Mouse (Mus musculus): Measurements from ENCODE around the gene Six3.

Six3 gene

DNA sequence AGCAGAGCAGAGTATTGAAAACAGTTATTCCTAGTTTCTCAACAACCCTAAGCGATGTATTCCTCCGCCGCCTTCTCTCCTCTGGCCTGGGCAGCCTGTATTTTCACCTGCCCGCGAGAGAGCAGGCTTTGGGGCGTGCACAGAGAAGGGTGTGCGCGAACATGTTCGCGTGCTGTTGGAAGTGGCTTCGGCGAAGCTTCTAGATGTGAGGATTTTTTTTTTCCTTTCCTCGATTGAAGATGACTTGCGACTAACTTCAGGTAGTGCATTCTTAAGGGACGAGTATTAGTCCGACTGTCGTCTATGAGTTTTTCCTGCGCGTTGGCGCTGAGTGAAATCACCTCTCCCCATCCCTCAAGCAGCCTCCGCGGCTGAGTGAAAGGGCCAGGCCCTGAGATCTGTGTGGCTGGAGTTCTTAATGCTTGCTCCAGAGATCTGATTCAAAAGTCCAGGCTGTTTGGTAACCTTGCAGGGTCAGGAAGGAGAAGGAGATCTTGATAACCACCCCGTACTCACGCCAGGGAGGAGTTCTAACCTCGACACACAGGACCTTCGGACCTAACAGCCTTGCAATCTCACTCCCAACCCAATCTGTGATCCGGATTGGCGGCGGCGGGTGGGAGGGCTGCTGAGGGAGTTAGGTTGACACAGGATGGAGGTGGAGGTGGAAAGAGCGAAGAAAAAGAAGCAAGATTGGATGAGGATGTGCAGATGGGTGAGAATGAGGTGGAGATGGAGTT lies 712 bp upstream of the Six3 start:
- DNase-seq (ENCODE audit: low read depth): no peak

DNA sequence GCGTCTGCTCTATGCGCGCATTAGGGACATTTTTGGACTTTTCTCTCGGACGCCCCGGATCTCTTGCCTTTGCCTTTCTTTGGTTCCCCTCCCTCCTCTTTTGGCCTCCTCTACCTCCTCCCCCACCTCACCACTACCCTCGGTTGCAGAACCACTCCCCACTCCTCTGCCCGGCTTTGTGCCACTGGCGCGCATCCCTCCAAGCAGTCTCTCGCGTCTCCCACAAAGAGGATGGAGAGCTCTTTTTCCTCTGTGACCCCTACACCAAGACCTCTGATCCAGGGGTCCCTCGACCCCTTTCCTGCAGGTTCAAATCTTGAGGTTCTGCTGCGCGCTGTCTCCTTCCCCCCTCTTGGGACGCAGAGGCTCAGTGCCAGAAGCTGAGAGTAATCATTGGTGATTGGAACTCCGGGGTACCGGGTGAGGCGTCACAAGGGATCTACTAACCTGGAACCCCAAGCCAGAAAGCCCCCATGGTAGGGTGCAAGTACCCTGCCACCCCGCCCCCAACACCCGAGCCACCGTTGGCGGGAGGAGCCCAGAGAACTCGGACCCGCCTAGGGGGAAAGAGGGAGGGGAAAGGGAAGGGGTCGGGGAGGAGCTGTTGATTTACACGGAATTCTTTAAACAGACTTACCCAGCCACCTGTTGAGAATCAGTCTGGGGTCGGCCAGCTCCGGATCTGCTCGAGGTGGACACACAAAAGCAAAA lies 758 bp downstream of the Six3 start:
- DNase-seq (ENCODE audit: low read depth): no peak

DNA sequence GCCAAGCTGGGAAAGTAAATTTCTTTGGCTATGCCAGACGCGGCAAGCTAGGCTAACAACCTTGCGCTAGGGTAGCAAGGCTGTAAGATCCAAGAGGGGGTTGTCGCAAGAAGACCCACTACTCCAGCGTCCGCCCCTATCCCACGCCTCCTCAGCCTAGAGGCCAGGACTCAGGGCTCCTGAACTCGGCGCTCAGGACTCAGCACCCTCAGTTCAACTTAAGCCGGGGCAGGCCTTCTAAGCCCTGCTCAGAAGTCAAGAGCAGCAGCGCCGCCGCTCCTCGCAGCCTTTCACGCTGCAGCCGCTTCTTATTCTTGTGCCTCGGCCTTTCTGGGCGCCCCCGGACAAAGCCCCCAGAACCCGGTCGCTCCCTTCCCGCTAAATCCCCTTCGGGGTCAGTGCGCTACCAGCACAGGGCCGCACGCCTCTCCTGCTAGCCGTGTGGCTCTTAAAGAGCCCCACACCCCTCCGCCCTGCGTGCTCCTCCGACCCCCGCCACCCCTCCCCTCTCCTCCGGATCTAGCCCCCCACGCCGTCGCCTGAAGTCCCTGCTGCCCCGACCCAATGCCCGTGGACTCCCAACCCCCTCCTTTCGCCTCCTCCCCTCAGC lies 1.4 kb downstream of the Six3 start:
- no peak for DNase-seq (ENCODE audit: low read depth)

- no peak for DNase-seq (ENCODE audit: low read depth)
Measured at GRCm38 (mm10) chr17:85615586-85615985, 2.2 kb downstream of the Six3 start.

DNA sequence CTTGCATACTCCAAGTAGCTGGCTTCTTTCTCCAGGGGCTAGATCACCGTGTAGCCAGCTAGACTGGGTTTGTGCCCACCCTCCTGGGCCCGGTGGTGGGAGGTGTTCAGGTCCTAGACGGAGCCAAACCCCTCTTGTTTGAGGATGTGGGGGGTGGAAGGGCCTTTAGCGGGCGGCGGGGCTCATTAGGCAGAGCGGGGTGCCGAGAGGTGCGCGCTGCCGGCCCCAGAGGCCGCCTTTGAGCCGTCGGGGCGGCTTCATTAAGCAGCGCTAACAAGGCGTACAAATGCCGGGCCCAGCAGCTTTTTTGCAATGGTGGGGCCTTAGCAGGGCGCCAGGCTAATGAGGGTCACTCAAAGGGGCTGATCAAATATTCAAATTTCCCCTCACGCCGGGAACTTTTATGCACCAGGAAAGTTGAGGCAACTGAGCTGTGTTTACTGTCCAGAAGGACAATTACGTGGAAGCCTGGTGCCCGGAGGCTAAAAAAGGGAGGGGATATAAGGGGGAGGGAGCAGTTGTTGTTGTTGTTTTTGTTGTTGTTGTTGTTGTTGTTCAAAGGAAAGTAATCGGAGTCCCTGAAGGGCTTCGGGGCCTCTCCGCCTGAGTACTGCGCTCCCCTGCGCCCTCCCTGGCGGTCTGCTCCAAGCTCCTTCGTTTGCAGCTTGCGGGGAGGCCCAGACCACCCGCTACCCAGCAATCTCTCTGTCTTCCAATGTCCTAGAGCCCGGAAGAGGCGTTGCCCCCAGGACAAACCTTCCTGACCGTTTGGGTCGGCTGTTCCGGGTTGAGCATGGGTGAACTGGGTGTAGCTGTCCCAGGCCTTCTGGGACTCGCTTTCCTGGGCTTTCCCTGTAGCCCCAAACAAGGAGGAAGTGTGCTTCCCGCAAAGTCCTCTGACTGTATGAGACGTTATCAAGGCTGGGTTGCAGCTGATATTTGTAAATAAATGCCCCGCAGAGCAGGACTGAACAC lies 3.4 kb downstream of the Six3 start:
- no peak for DNase-seq (ENCODE audit: low read depth)

- DNase-seq (ENCODE audit: low read depth): no peak
Measured at GRCm38 (mm10) chr17:85617566-85618358, 4.4 kb downstream of the Six3 start.

DNA sequence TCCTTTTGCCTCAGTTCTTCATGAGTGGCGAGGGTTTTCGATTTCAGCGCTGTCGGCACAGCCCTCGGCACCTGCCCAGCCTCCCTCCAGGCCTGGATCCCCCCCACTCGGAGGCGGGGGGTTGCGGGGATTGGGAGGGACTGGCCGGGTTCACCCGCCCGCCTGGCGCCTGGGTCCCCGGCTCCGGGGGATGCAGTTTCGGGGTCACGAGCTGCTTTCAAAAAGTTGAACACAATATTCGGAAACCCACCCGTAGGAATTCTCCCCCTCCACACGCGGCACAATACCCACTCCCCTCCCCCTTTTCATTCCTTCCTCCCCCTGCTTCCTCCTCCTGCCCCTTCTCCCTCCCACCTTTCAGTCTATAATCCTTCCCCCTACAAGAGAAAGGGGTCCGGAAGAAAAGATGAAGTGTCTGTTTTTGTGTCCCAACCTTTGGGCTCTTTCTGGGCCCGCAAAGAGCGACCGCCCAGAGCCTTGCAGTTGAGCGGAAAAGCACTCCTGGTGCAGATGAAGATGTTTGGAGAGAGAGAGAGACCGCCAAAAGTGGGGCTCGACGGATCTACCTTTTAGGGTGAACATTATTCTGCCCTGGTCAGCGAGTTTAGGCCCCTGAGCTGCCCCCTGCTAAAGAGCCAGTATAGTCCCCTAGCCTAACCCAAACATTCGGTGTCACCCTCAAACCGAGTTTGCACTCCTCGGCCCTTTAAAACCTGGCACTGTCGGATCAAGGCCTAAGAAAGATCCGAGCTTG lies 5.1 kb downstream of the Six3 start:
- DNase-seq (ENCODE audit: low read depth): no peak

DNA sequence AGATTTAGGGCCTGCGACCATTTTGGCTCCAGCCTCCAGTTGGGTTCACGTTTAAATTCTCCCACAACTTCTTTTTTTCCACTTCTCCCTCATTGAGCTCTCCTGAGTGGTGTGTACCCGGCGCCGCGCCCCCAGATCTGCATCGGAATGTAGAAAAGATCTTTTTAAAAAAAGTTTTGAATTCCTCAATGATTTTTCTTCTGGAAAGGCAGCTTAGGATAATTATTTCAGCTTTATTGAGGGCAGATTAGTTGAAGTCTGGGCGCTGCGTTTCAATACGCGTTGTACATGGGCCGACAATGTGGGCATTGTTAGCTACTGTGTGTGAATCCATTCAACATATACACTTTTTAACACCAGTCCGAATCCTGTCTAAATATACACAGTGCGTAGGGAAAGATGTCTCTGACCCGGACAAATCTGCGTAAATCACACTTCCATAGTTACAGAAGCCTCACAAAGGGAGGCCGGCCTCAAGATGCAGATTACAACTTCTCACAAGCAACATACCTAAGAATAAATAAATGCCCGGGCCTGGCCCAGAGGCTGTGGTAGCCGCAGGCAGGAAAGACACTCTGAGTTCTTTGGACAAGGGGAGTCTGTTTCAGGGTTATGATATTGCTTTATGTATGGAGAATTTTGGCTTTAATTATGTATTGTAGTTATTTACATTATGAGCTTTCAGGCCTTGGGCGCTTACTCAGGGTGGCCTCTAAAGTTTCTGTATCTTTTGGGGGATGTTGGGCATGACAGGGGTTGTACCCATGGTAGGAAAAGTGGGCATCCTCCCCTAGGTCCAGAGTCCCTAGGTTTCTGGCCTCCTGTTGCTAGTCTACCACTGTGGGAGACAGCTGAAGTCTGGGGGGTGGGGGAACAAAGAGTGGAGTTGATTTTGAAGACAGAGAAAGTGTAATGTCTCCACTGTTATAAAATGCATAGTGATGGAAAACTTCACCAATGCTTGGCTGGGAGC lies 6.0 kb downstream of the Six3 start:
- DNase-seq (ENCODE audit: low read depth): no peak

DNA sequence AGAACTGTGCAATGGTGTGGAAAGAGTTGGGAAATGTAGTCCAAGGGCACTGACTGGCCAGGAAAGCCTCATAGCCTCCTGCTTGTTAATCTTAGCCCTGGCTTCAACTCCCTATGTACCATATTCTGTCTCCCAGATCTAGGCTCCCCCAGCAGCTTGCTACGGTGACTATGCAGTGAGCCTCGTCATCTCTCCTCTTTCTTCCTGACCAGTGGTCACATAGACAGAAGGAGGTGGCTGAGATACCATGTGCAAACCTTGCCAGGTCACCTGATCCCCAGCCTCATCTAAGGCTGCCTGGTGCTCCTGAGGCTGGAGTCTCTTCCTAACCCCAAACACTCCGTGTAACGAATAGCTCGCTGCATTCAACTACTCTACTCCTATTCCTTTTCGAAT lies 6.7 kb downstream of the Six3 start:
- no peak for DNase-seq (ENCODE audit: low read depth)

- no peak for DNase-seq (ENCODE audit: low read depth)
Measured at GRCm38 (mm10) chr17:85620680-85621504, 7.5 kb downstream of the Six3 start.

GRCm38 (mm10) chr17:85621505-85622310 lies 8.3 kb downstream of the Six3 start:
- no peak for DNase-seq (ENCODE audit: low read depth)

GRCm38 (mm10) chr17:85622493-85623157 lies 9.2 kb downstream of the Six3 start:
- DNase-seq (ENCODE audit: low read depth): no peak

DNA sequence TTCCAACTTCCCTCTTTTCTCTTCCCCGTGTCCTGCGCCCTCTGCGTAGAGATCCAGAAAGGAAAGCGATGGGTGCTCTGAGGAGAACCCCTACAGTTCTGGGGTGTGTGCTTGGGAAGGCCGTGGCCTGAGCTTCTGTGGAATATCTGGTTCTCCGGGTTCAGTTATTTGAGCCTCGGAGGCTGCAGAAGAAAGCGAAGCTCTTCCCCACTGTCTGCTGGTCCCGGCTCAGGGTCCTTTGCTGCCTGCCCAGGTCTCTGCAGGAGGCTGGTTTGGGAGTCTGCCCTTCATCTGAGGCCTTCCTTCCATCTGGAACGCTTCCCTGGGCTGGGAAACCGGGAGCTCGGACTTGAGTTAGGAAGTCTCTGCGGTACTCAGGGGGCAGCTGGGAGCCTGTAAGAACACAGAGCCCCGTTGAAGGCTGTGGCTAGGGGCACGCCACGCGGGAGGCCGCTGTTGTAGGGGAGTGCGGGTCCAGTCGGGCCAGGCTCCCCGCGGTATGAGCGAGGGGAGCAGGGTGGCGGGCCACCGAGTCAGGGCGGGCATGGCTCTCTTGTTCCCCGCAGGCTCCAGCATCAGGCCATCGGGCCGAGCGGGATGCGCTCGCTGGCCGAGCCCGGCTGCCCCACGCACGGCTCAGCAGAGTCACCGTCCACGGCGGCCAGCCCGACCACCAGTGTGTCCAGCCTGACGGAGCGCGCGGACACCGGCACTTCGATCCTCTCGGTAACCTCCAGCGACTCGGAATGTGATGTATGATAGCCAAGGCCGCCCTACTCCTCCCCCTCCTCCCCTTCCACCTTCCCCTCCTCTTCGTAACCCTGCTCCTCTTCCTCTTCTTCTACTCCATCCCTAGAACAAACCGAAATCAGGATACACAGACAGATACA lies 10.0 kb downstream of the Six3 start:
- DNase-seq (ENCODE audit: low read depth): no peak

- no peak for DNase-seq (ENCODE audit: low read depth)
Measured at GRCm38 (mm10) chr17:85624051-85624420, 10.6 kb downstream of the Six3 start.

DNA sequence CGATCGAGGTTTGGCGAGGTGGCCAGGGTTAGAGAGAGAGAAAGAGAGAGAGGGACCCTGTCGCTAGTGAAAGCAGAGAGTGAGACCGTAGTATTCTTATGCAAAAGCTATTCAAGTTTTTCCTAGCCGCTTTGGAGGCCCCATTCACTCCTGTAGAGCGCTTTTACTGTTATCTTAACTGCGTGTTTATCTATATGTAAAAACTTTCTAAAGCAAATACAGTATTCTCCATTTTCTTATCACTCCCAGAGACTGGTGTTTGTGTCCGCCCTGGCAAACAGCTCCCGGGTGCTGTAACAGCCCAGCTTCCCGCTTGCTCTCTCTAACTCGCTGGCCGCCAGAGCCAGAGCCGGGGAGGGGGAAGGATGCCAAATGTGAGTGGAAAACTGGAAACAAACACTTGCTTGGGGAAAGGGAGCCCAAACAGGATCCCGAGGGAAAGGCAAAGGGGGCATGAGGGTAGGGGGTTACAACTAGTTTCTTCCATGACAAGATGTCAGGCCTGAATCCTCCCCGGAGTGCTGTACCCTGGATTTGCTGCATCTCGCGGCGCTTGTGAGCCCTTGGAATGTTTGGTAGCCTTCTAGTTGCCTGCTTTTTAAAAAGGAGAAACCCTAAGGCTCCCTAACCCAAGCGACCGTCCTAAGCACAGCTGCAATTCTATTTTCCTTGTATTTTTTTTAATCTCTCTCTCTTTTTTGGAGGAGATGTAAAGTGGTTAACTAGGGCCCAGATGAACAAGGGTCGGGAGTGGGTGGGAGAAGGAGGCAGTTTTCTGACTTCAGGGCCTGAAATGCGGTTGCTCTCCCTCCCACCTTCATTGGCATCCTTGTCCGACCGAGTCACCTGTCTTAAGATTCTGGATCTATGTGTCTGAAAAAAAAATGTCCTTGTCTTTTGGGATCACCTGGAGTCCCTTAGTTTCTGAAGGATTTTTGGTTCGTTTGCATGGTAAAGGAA lies 11.9 kb downstream of the Six3 start:
- DNase-seq (ENCODE audit: low read depth): no peak
